Mouse (Mus musculus) layer of hippocampus, adult 18-20 months (tissue): ENCODE measurements around the gene Krtap27-1. TPM values are rescaled to one million over a fixed set of nuclear protein-coding genes. Genes with fewer than 3 reads are reported as not detected.

Experiments
- total RNA-seq, 2 experiments: library from RNA; stranded (reverse); gene quantifications; 2 replicates each; pipeline ENCODE4 v1.2.3; 2021

Krtap27-1 gene
- total RNA-seq, 2 experiments from 2014 or later, result not detected

Other genes with a start within 250 kb of the Krtap27-1 start
- gene Cldn17, start 164.7 kb downstream of the Krtap27-1 start, total RNA-seq, result not detected
- gene Cldn8, start 108.5 kb downstream of the Krtap27-1 start, total RNA-seq, result not detected
- not detected for gene Krtap24-1, start 59.4 kb downstream of the Krtap27-1 start, total RNA-seq
- not detected for gene 2310079G19Rik, start 44.0 kb downstream of the Krtap27-1 start, total RNA-seq
- not detected for gene Krtap26-1, start 23.9 kb downstream of the Krtap27-1 start, total RNA-seq
- gene 2310061N02Rik, start 36.3 kb upstream of the Krtap27-1 start, total RNA-seq, result not detected
- not detected for gene Krtap13-1, start 57.2 kb upstream of the Krtap27-1 start, total RNA-seq
- gene Krtap13, start 80.0 kb upstream of the Krtap27-1 start, total RNA-seq, result not detected
- not detected for gene 2310034C09Rik, start 87.2 kb upstream of the Krtap27-1 start, total RNA-seq
- gene 2310057N15Rik, start 102.5 kb upstream of the Krtap27-1 start, total RNA-seq, result not detected
- not detected for gene Gm5965, start 106.2 kb upstream of the Krtap27-1 start, total RNA-seq
- not detected for gene Gm20741, start 140.5 kb upstream of the Krtap27-1 start, total RNA-seq
- not detected for gene Krtap15, start 148.5 kb upstream of the Krtap27-1 start, total RNA-seq
- not detected for gene Krtap14, start 154.5 kb upstream of the Krtap27-1 start, total RNA-seq
- not detected for gene Krtap19-1, start 197.7 kb upstream of the Krtap27-1 start, total RNA-seq
- gene Krtap19-2, start 202.6 kb upstream of the Krtap27-1 start, total RNA-seq, result not detected
- not detected for gene Krtap19-3, start 206.4 kb upstream of the Krtap27-1 start, total RNA-seq
- gene Krtap19-4, start 213.4 kb upstream of the Krtap27-1 start, total RNA-seq, result not detected
- not detected for gene Krtap19-5, start 224.8 kb upstream of the Krtap27-1 start, total RNA-seq